Mouse (Mus musculus) hindbrain, postnatal 0 days (tissue): ENCODE measurements at regions not wholly inside any gene's neighbourhood (a gene's known extent, or its start where the extent isn't known, plus 50 kb on each side); places are given as distances from the start of the nearest gene placed in this dataset.

Experiments used
- ATAC-seq: fragments of 200-750 bp; cut with Nextera tagmentation; 2 replicates; pipeline ENCODE4 v1.8.0; 2017; ENCODE audit warnings: mild to moderate bottlenecking, moderate TSS enrichment, moderate library complexity
- DNase-seq: peaks from one replicate; pipeline ENCODE4 v3.0.0-alpha.2; 2015; ENCODE audit warnings: low spot score
- H3K27ac ChIP-seq: fragments of 300-500 bp; sonication (generic); 2 replicates; pipeline ENCODE4 v1.5.1; 2014; ENCODE audit warnings: mild to moderate bottlenecking
- H3K27me3 ChIP-seq: fragments of 300-500 bp; sonication (generic); 2 replicates; pipeline ENCODE4 v1.6.1; 2014; ENCODE audit warnings: low read length, mixed read lengths; ENCODE audit not compliant: insufficient read depth
- H3K36me3 ChIP-seq: fragments of 300-500 bp; sonication (generic); 2 replicates; pipeline ENCODE4 v1.6.1; 2014; ENCODE audit warnings: low read length, mixed read lengths; ENCODE audit not compliant: insufficient read depth
- H3K4me1 ChIP-seq: fragments of 300-500 bp; sonication (generic); 2 replicates; pipeline ENCODE4 v1.6.1; 2014; ENCODE audit warnings: antibody characterized with exemption, low read length, mixed read lengths; ENCODE audit not compliant: insufficient read depth
- H3K4me2 ChIP-seq: fragments of 300-500 bp; sonication (generic); 2 replicates; pipeline ENCODE4 v1.6.1; 2014; ENCODE audit warnings: low read depth, mild to moderate bottlenecking, low read length, moderate library complexity, mixed read lengths
- H3K4me3 ChIP-seq: fragments of 300-500 bp; sonication (generic); 2 replicates; pipeline ENCODE4 v1.5.1; 2014; ENCODE audit warnings: low read length
- H3K9ac ChIP-seq: fragments of 300-500 bp; sonication (generic); replicated peaks from 2 replicates; pipeline ENCODE4 v1.6.1; 2014; ENCODE audit warnings: mild to moderate bottlenecking, low read length, moderate library complexity, mixed read lengths
- H3K9me3 ChIP-seq: fragments of 300-500 bp; sonication (generic); 2 replicates; pipeline ENCODE4 v1.6.1; 2016; ENCODE audit warnings: low read length, mixed read lengths
- CTCF ChIP-seq: IDR thresholded peaks from 2 replicates; pipeline ENCODE4 v1.5.1; 2016; ENCODE audit warnings: antibody characterized with exemption, control low read depth, low read depth
- WGBS: fragments of 180-500 bp; shearing (Covaris S2); extraction: QIAGEN DNeasy Blood & Tissue Kit; methylation state at CpG from one replicate; pipeline ENCODE4 v1.1.7; 2014; 5-methylcytosine and 5-hydroxymethylcytosine counted together

DNA sequence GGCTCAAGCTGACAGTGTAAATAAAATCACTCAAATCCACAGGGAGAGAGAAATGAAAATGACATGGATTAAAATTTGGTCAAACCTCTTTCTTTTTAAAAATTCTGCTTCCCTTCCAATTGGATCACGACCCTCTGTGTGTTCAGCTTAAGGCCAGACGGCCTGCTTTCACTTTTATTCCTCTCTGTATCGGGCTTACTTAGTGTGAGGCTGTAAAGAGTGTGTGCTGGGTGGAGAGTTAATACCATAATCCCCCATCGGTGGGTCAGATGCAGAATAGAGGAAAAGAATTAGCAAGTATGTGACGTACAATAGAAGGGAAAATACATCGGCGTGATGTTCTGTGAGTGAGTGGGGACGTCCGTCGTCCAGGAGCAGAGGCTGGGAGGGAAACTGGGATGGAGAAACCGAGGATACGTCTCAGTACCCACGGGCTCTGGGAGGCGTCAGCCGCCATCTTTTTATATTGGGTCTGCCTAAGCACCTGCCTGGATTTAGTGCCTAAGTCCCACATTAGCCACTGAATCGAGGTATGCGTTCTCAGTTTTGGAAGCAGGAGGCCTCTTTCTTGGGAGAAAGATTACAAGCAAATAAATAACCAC lies 100.4 kb upstream of the Prox1 start:
- H3K4me1 ChIP-seq: no peaks in the 10 kb centered on the region
- H3K4me3 ChIP-seq: no peak overlapping the region
- 79% methylated on average over 17 of the region's 17 CpGs for WGBS
- DNase-seq (no peak), ATAC-seq (no peak)
- H3K9ac ChIP-seq: no peak overlapping the region
- H3K27me3 ChIP-seq: no peaks in the 10 kb centered on the region
- no peaks in the 10 kb centered on the region for H3K9me3 ChIP-seq
- no peak overlapping the region for H3K27ac ChIP-seq
- no peaks in the 10 kb centered on the region for H3K36me3 ChIP-seq
- H3K4me2 ChIP-seq: no peak overlapping the region
- TF ChIP-seq CTCF: no peak

DNA sequence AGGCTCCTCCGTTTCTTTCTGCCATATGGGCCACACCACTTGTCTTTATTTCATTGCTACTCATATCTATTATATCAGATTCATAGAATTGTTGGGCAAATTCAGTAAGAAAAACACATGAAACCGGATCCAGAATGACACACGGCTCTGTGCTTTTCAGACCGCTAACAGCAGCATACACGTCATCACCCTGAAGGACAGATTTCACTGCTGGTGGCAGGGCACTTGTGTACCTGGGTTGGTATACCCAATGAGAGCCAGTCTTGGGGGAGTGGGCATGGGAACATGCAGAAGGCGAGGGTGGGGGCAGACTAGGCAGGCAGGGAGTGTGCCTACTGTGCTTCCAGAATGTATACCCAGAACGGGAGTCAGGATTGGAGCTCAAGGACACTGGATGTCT lies 98.7 kb upstream of the Prox1 start:
- H3K9ac ChIP-seq: no peak overlapping the region
- TF ChIP-seq CTCF: no peak
- H3K27me3 ChIP-seq: no peaks in the 10 kb centered on the region
- no peak overlapping the region for H3K4me3 ChIP-seq
- H3K36me3 ChIP-seq: no peaks in the 10 kb centered on the region
- H3K27ac ChIP-seq: no peak overlapping the region
- H3K4me1 ChIP-seq: no peaks in the 10 kb centered on the region
- no peaks in the 10 kb centered on the region for H3K9me3 ChIP-seq
- no peak overlapping the region for H3K4me2 ChIP-seq
- ATAC-seq: no peak
- DNase-seq: no peak
- 89% methylated on average over 7 of the region's 7 CpGs for WGBS

DNA sequence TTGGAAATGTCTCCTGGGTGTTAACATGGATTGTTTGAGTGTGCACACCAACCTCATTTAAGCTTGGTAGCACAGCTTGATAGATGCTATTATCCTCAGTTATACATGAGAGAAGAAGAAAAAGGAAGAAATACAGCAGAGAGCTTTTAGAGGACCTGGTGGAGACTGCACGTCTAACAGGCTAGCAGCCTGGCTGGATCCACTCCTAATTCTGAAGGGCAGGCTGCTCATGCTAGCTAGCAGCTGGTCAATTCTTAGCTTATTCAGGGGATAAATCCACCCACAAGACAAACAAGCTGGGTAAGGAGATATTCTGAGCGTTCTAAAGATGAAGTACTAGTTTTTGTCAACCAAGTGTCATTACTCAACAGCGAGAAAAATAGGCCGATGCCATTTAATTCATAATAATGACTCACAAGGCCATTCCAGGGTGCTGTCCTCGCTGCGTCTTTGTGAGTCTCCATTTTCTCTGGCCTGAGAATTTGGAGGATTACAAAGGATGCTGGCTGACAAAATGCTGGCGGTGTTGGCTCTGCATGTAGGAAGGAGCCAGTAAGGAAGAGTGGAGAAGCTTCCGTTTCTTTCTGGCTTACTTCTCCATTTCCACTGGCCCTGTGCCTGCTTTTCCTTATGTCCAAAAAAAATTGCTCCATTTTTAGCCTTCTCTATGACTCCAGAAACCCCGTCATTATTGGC lies 94.7 kb upstream of the Prox1 start:
- DNase-seq: no peak
- Histone ChIP-seq H3K4me3 (no peak overlapping the region), H3K9me3 (no peaks in the 10 kb centered on the region), H3K27ac (no peak overlapping the region), H3K9ac (no peak overlapping the region), H3K4me1 (no peaks in the 10 kb centered on the region), H3K36me3 (no peaks in the 10 kb centered on the region), H3K4me2 (no peak overlapping the region), H3K27me3 (no peaks in the 10 kb centered on the region)
- no peak for ATAC-seq
- TF ChIP-seq CTCF: no peak
- 62% methylated on average over 9 of the region's 9 CpGs for WGBS

DNA sequence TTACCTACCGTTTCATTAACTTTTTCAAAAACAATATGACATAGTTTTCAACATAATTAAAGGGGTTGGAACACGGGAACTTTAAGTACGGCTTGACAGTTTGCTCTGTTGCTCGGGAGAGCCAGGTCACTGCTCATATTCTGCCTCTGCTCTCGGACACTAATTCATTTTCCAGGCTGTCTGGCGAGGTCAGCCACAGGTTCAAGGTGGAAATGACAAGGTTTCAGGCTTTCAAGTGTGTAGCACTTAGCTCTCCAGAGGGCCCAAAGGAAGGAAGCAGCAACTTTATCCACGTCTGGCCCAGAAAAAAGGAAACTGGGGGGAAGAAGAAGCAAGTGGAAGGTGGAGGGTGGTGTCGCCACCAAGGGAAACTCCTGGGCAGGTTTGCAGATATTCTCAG lies 94.0 kb upstream of the Prox1 start:
- H3K27me3 ChIP-seq: no peaks in the 10 kb centered on the region
- DNase-seq (no peak), ATAC-seq (no peak)
- no peak overlapping the region for H3K4me2 ChIP-seq
- H3K27ac ChIP-seq: no peak overlapping the region
- H3K4me1 ChIP-seq: no peaks in the 10 kb centered on the region
- TF ChIP-seq CTCF: no peak
- H3K9me3 ChIP-seq: no peaks in the 10 kb centered on the region
- WGBS: 79% methylated on average over 8 of the region's 8 CpGs
- H3K4me3 ChIP-seq: no peak overlapping the region
- no peaks in the 10 kb centered on the region for H3K36me3 ChIP-seq
- no peak overlapping the region for H3K9ac ChIP-seq

DNA sequence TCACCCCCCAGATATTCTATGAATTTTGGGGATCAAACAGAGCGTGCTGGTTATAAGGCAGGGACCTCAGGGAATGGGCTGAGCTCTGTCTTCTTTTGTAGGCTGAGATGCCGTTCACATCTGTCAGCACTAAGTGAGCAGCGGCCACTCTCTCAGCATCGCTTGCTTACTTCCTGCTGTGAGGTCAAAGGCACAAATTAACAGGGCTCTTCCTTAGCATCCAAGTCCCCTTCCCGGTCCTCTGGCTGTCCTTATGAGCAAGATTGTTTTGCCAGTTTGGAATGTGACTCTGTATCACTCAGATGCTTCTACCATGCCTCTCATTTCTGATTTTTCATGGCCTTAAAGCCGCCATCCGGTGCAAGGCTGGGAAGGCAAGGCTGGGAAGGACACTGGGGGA lies 93.1 kb upstream of the Prox1 start:
- no peak for DNase-seq
- Histone ChIP-seq H3K4me1 (no peaks in the 10 kb centered on the region), H3K27me3 (no peaks in the 10 kb centered on the region), H3K4me3 (no peak overlapping the region), H3K27ac (no peak overlapping the region), H3K36me3 (no peaks in the 10 kb centered on the region), H3K9me3 (no peaks in the 10 kb centered on the region), H3K4me2 (no peak overlapping the region), H3K9ac (no peak overlapping the region)
- no peak for TF ChIP-seq CTCF
- ATAC-seq: no peak
- 36% methylated on average over 7 of the region's 7 CpGs for WGBS

DNA sequence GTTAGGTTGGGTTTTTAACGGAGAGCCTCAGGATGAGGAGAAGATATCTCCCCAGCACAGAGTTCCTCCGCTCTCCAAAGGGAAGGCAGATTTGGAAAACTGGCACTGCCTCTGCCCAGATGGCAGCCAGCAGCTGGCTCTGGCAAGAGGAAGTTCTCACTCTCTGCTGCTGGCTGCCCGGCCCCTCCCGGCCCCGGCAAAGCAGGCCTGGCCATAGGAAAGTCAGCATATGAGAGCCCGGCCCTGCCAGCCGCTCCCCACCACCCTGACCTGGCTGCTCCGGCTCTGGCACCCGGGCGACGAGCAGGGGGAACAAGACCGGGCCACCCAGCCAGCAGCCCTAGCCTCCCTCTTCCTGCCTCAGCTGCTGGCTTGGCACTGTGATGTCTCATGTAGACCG lies 89.1 kb upstream of the Prox1 start:
- H3K4me2 ChIP-seq: no peak overlapping the region
- H3K4me1 ChIP-seq: no peaks in the 10 kb centered on the region
- no peaks in the 10 kb centered on the region for H3K27me3 ChIP-seq
- no peak overlapping the region for H3K4me3 ChIP-seq
- ATAC-seq (peak; percentile 66; the same call in 1 of the 2 replicates), DNase-seq (peak; percentile 43)
- no peak overlapping the region for H3K27ac ChIP-seq
- WGBS: 64% methylated on average over 12 of the region's 13 CpGs
- no peak overlapping the region for H3K9ac ChIP-seq
- no peak for TF ChIP-seq CTCF
- no peaks in the 10 kb centered on the region for H3K9me3 ChIP-seq
- no peaks in the 10 kb centered on the region for H3K36me3 ChIP-seq

DNA sequence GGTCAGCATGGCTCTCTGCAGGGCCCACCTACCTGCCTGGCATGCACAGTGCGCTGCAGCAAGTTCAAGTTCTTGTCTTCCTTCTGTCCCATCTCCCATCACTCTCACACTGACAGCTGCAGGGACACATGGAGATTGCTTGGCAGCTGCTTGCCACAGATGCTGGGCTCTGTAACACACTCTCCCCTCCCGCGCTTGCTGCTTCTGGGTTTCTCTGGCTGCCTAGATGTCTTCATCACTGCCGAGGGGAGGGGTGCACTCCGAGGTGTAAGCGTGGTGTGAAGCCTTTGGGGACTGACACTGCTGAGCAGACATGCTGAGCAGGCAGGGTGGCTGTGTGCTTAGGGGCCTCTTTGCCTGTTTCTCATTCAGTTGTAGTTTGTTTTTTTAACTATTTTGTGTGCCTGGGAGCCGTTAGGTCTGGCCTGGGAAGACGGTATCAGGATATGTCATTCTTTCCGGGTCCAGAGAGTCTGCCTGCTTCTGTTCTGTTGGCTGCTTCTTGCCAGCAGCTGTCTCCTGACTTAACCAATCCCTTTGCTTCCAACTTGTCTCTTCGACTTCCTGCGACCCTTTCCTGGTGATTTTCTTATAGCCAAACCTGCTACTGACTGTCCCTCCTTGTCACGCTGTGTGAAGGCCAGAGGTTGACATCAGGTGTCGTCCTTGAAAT lies 80.2 kb upstream of the Prox1 start:
- no peaks in the 10 kb centered on the region for H3K4me1 ChIP-seq
- no peak overlapping the region for H3K9ac ChIP-seq
- H3K27me3 ChIP-seq: no peaks in the 10 kb centered on the region
- H3K36me3 ChIP-seq: no peaks in the 10 kb centered on the region
- no peak for TF ChIP-seq CTCF
- no peak overlapping the region for H3K4me2 ChIP-seq
- no peak overlapping the region for H3K4me3 ChIP-seq
- DNase-seq (peak; percentile 35), ATAC-seq (peak; percentile 56; the same call in 1 of the 2 replicates)
- WGBS: 46% methylated on average over 13 of the region's 13 CpGs
- H3K9me3 ChIP-seq: 0 out of 2 replicates have a peak, but pooled peaks cover 3% of the 10 kb centered on the region
- H3K27ac ChIP-seq: no peak overlapping the region
